Mouse (Mus musculus): ENCODE results near the gene Med12l. TPM values are rescaled to one million over a fixed set of nuclear protein-coding genes. Genes with fewer than 3 reads are reported as not detected.

The Med12l gene
- polyA plus RNA-seq, 1 experiment from 2014 or later = 5.1 TPM

GRCm38 (mm10) chr3:59168476-59168875 is 162.9 kb downstream of the Med12l start:
- Histone ChIP-seq H3K36me3 (no peaks in the 10 kb centered on the region), H3K27me3 (replicated peaks) (no peaks in the 10 kb centered on the region), H3K4me1 (replicated peaks) (peaks cover 12% of the 10 kb centered on the region), H3K4me3 (no peak overlapping the region), H3K27ac (ENCODE audit: poor library complexity, severe bottlenecking) (no peak overlapping the region), H3K9me3 (replicated peaks) (no peaks in the 10 kb centered on the region), H3K9ac (no peak overlapping the region), H3K4me2 (no peak overlapping the region)
- no peak for ATAC-seq (ENCODE audit: insufficient number of reproducible peaks, low FRiP score)
- WGBS = 76% methylated on average over 6 of the region's 6 CpGs

GRCm38 (mm10) chr3:59169215-59169614 is 163.6 kb downstream of the Med12l start:
- H3K27ac ChIP-seq (ENCODE audit: poor library complexity, severe bottlenecking) = no peak overlapping the region
- H3K27me3 ChIP-seq (replicated peaks) = no peaks in the 10 kb centered on the region
- no peak for ATAC-seq (ENCODE audit: insufficient number of reproducible peaks, low FRiP score)
- no peak overlapping the region for H3K9ac ChIP-seq
- H3K9me3 ChIP-seq (replicated peaks) = no peaks in the 10 kb centered on the region
- WGBS = 77% methylated on average over 4 of the region's 4 CpGs
- H3K4me3 ChIP-seq = no peak overlapping the region
- peaks cover 12% of the 10 kb centered on the region for H3K4me1 ChIP-seq (replicated peaks)
- H3K4me2 ChIP-seq = no peak overlapping the region
- no peaks in the 10 kb centered on the region for H3K36me3 ChIP-seq

GRCm38 (mm10) chr3:59169921-59170627 is 164.4 kb downstream of the Med12l start:
- H3K36me3 ChIP-seq = no peaks in the 10 kb centered on the region
- no peak overlapping the region for H3K4me2 ChIP-seq
- no peaks in the 10 kb centered on the region for H3K9me3 ChIP-seq (replicated peaks)
- WGBS = 23% methylated on average over 2 of the region's 2 CpGs
- no peak overlapping the region for H3K27ac ChIP-seq (ENCODE audit: poor library complexity, severe bottlenecking)
- ATAC-seq (ENCODE audit: insufficient number of reproducible peaks, low FRiP score) = no peak
- H3K4me1 ChIP-seq (replicated peaks) = peaks cover 12% of the 10 kb centered on the region
- H3K27me3 ChIP-seq (replicated peaks) = no peaks in the 10 kb centered on the region
- no peak overlapping the region for H3K9ac ChIP-seq
- no peak overlapping the region for H3K4me3 ChIP-seq

GRCm38 (mm10) chr3:59174426-59175154 is 169.0 kb downstream of the Med12l start:
- no peaks in the 10 kb centered on the region for H3K36me3 ChIP-seq

GRCm38 (mm10) chr3:59175234-59175633 is 169.6 kb downstream of the Med12l start:
- Histone ChIP-seq H3K9me3 (replicated peaks) (no peaks in the 10 kb centered on the region), H3K4me3 (no peak overlapping the region), H3K4me1 (replicated peaks) (peaks cover 16% of the 10 kb centered on the region), H3K27me3 (replicated peaks) (no peaks in the 10 kb centered on the region), H3K27ac (ENCODE audit: poor library complexity, severe bottlenecking) (no peak overlapping the region), H3K36me3 (no peaks in the 10 kb centered on the region), H3K4me2 (no peak overlapping the region), H3K9ac (no peak overlapping the region)
- ATAC-seq (ENCODE audit: insufficient number of reproducible peaks, low FRiP score) = no peak
- 40% methylated on average over 5 of the region's 5 CpGs for WGBS

More at GRCm38 (mm10) chr3:59174426-59175154, 169.0 kb downstream of the Med12l start:
- Histone ChIP-seq H3K27ac (ENCODE audit: poor library complexity, severe bottlenecking) (no peak overlapping the region), H3K4me1 (replicated peaks) (peaks cover 23% of the 10 kb centered on the region), H3K9ac (no peak overlapping the region), H3K9me3 (replicated peaks) (no peaks in the 10 kb centered on the region), H3K4me2 (no peak overlapping the region), H3K27me3 (replicated peaks) (no peaks in the 10 kb centered on the region), H3K4me3 (no peak overlapping the region)
- 72% methylated on average over 6 of the region's 6 CpGs for WGBS
- ATAC-seq (ENCODE audit: insufficient number of reproducible peaks, low FRiP score) = no peak

- Histone ChIP-seq H3K4me3 (no peak overlapping the region), H3K36me3 (no peaks in the 10 kb centered on the region), H3K27ac (ENCODE audit: poor library complexity, severe bottlenecking) (no peak overlapping the region), H3K27me3 (replicated peaks) (no peaks in the 10 kb centered on the region), H3K9ac (no peak overlapping the region), H3K9me3 (replicated peaks) (no peaks in the 10 kb centered on the region), H3K4me2 (no peak overlapping the region), H3K4me1 (replicated peaks) (peaks cover 11% of the 10 kb centered on the region; the same call in 1 of the 2 replicates)
- whole genome bisulfite sequencing = 68% methylated on average over 5 of the region's 5 CpGs
- ATAC-seq (ENCODE audit: insufficient number of reproducible peaks, low FRiP score) = no peak
Observed at GRCm38 (mm10) chr3:59176871-59177270, 171.2 kb downstream of the Med12l start.

GRCm38 (mm10) chr3:59181134-59181533 is 175.5 kb downstream of the Med12l start:
- Histone ChIP-seq H3K4me3 (no peak overlapping the region), H3K4me1 (replicated peaks) (peaks cover 11% of the 10 kb centered on the region; the same call in 1 of the 2 replicates), H3K36me3 (no peaks in the 10 kb centered on the region), H3K9ac (no peak overlapping the region), H3K27ac (ENCODE audit: poor library complexity, severe bottlenecking) (no peak overlapping the region), H3K27me3 (replicated peaks) (no peaks in the 10 kb centered on the region), H3K4me2 (no peak overlapping the region), H3K9me3 (replicated peaks) (no peaks in the 10 kb centered on the region)
- no peak for ATAC-seq (ENCODE audit: insufficient number of reproducible peaks, low FRiP score)
- whole genome bisulfite sequencing = 74% methylated on average over 5 of the region's 5 CpGs

- Histone ChIP-seq H3K9ac (no peak overlapping the region), H3K36me3 (no peaks in the 10 kb centered on the region), H3K27me3 (replicated peaks) (no peaks in the 10 kb centered on the region), H3K4me3 (no peak overlapping the region), H3K4me1 (replicated peaks) (peaks cover 8% of the 10 kb centered on the region; the same call in 1 of the 2 replicates), H3K9me3 (replicated peaks) (no peaks in the 10 kb centered on the region), H3K4me2 (no peak overlapping the region), H3K27ac (ENCODE audit: poor library complexity, severe bottlenecking) (no peak overlapping the region)
- no peak for ATAC-seq (ENCODE audit: insufficient number of reproducible peaks, low FRiP score)
Observed at GRCm38 (mm10) chr3:59182129-59182528, 176.5 kb downstream of the Med12l start.

GRCm38 (mm10) chr3:59185662-59186061 is 180.0 kb downstream of the Med12l start:
- WGBS = 55% methylated on average over 4 of the region's 4 CpGs
- H3K9me3 ChIP-seq (replicated peaks) = no peaks in the 10 kb centered on the region

GRCm38 (mm10) chr3:59187336-59187735 is 181.7 kb downstream of the Med12l start:
- Histone ChIP-seq H3K36me3 (no peaks in the 10 kb centered on the region), H3K9me3 (replicated peaks) (no peaks in the 10 kb centered on the region), H3K4me2 (no peak overlapping the region), H3K27ac (ENCODE audit: poor library complexity, severe bottlenecking) (no peak overlapping the region), H3K4me3 (no peak overlapping the region), H3K4me1 (replicated peaks) (no peaks in the 10 kb centered on the region), H3K9ac (no peak overlapping the region), H3K27me3 (replicated peaks) (no peaks in the 10 kb centered on the region)
- ATAC-seq (ENCODE audit: insufficient number of reproducible peaks, low FRiP score) = no peak
- WGBS = 50% methylated on average over 4 of the region's 4 CpGs

More at GRCm38 (mm10) chr3:59185662-59186061, 180.0 kb downstream of the Med12l start:
- Histone ChIP-seq H3K27ac (ENCODE audit: poor library complexity, severe bottlenecking) (no peak overlapping the region), H3K9ac (no peak overlapping the region), H3K36me3 (no peaks in the 10 kb centered on the region), H3K4me1 (replicated peaks) (no peaks in the 10 kb centered on the region), H3K27me3 (replicated peaks) (no peaks in the 10 kb centered on the region), H3K4me3 (no peak overlapping the region), H3K4me2 (no peak overlapping the region)
- no peak for ATAC-seq (ENCODE audit: insufficient number of reproducible peaks, low FRiP score)

GRCm38 (mm10) chr3:59191674-59192073 is 186.0 kb downstream of the Med12l start:
- no peaks in the 10 kb centered on the region for H3K27me3 ChIP-seq (replicated peaks)
- H3K4me3 ChIP-seq = no peak overlapping the region
- no peaks in the 10 kb centered on the region for H3K4me1 ChIP-seq (replicated peaks)
- no peaks in the 10 kb centered on the region for H3K36me3 ChIP-seq
- H3K9me3 ChIP-seq (replicated peaks) = no peaks in the 10 kb centered on the region
- ATAC-seq (ENCODE audit: insufficient number of reproducible peaks, low FRiP score) = no peak
- 93% methylated on average over 6 of the region's 6 CpGs for WGBS
- no peak overlapping the region for H3K9ac ChIP-seq
- H3K27ac ChIP-seq (ENCODE audit: poor library complexity, severe bottlenecking) = no peak overlapping the region
- no peak overlapping the region for H3K4me2 ChIP-seq
